ENCODE assay signal across 1 mouse cellular context in the genomic region with DNA sequence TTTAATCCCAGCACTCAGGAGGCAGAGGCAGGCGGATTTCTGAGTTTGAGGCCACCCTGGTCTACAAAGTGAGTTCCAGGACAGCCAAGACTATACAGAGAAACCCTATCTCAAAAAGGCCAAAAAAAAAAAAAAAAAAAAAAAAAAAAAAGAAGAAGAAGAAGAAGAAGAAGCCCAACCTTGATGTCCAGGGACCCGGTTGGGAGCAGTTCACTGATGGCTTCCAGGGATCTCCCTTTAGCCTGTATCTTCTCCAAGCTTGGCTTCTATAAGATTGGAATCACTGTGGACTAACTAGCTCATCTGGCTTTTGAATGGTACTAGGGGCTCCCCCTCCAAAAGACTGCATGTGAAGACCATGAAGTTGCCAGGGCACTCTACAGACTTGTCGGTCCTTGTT.
TF ChIP-seq lines count a peak whose summit lies in the region.

No protein-coding gene starts in this region.

TF ChIP-seq in CH12.LX, 34 proteins besides CTCF, POLR2A, EP300 and RAD21:
- TF ChIP-seq ZNF384 (IDR thresholded peaks at IDR 0.05; ENCODE audit: low read depth, low read length): peak; percentile 31; the same call in 1 of the 2 replicates
